Mouse (Mus musculus) intestine, embryonic 14.5 days (tissue): ENCODE measurements at regions not wholly inside any gene's neighbourhood (a gene's known extent, or its start where the extent isn't known, plus 50 kb on each side); places are given as distances from the start of the nearest gene placed in this dataset.

Experiments used
- ATAC-seq: fragments of 200-750 bp; cut with Nextera tagmentation; replicated peaks from 2 replicates; pipeline ENCODE4 v1.8.0; 2017; ENCODE audit warnings: low read depth, moderate number of reproducible peaks, moderate TSS enrichment, moderate library complexity; ENCODE audit not compliant: low FRiP score, low TSS enrichment
- DNase-seq: peaks from one replicate; pipeline ENCODE4 v3.0.0-alpha.2; 2018; ENCODE audit warnings: low spot score
- H3K27ac ChIP-seq: fragments of 300-500 bp; sonication (generic); 2 replicates; pipeline ENCODE4 v1.5.1; 2014; ENCODE audit warnings: low read depth, mild to moderate bottlenecking, control low read depth
- H3K27me3 ChIP-seq: fragments of 300-500 bp; sonication (generic); replicated peaks from 2 replicates; pipeline ENCODE4 v1.6.1; 2014; ENCODE audit warnings: low read length, control low read depth; ENCODE audit not compliant: control insufficient read depth, insufficient read depth
- H3K36me3 ChIP-seq: fragments of 300-500 bp; sonication (generic); 2 replicates; pipeline ENCODE4 v1.6.1; 2014; ENCODE audit warnings: low read length, control low read depth; ENCODE audit not compliant: control insufficient read depth, insufficient read depth
- H3K4me1 ChIP-seq: fragments of 300-500 bp; sonication (generic); replicated peaks from 2 replicates; pipeline ENCODE4 v1.6.1; 2014; ENCODE audit warnings: low read length, control low read depth, mixed read lengths; ENCODE audit not compliant: control insufficient read depth, insufficient read depth
- H3K4me2 ChIP-seq: fragments of 300-500 bp; sonication (generic); 2 replicates; pipeline ENCODE4 v1.6.1; 2014; ENCODE audit warnings: low read length
- H3K4me3 ChIP-seq: fragments of 300-500 bp; sonication (generic); 2 replicates; pipeline ENCODE4 v1.5.1; 2014; ENCODE audit warnings: low read depth, low read length, control low read depth, mixed read lengths
- H3K9ac ChIP-seq: fragments of 300-500 bp; sonication (generic); 2 replicates; pipeline ENCODE4 v1.6.1; 2014; ENCODE audit warnings: mild to moderate bottlenecking, low read length
- H3K9me3 ChIP-seq: fragments of 300-500 bp; sonication (generic); 2 replicates; pipeline ENCODE4 v1.6.1; 2016; ENCODE audit warnings: low read length, control low read depth; ENCODE audit not compliant: control insufficient read depth
- WGBS: fragments of 180-500 bp; shearing (Covaris S2); extraction: QIAGEN DNeasy Blood & Tissue Kit; methylation state at CpG from one replicate; pipeline ENCODE4 v1.1.7; 2014; 5-methylcytosine and 5-hydroxymethylcytosine counted together

DNA sequence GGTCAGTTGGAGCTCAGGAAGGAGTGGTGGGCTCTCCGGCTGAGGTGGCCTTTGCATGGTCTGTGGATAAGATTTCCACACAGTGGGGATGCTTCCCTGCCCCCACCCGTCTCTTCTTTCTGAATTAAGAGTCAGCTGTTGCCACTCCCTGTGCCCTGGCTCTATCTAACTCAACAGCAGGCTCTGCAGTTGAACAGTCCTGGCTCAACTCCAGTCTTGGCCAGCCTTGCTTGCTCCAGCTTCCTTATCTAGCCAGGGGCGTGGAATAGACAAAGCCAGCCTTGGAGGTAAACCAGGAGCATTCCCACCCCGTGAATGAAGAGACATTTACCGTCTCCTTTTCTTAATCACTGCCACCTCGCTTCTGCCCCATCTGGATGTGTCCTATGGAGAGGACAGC lies 89.7 kb downstream of the Mn1 start:
- no peak overlapping the region for H3K4me3 ChIP-seq
- H3K27ac ChIP-seq, result no peak overlapping the region
- no peak overlapping the region for H3K4me2 ChIP-seq
- no peak for ATAC-seq
- H3K9me3 ChIP-seq, result no peaks in the 10 kb centered on the region
- 48% methylated on average over 6 of the region's 6 CpGs for WGBS
- H3K36me3 ChIP-seq, result no peaks in the 10 kb centered on the region
- no peak for DNase-seq
- no peaks in the 10 kb centered on the region for H3K27me3 ChIP-seq
- no peak overlapping the region for H3K9ac ChIP-seq
- H3K4me1 ChIP-seq, result peaks cover 13% of the 10 kb centered on the region

GRCm38 (mm10) chr5:111507332-111507731 lies 90.2 kb downstream of the Mn1 start:
- Histone ChIP-seq H3K4me1 (peaks cover 13% of the 10 kb centered on the region), H3K9me3 (no peaks in the 10 kb centered on the region), H3K36me3 (no peaks in the 10 kb centered on the region), H3K27me3 (no peaks in the 10 kb centered on the region), H3K4me3 (no peak overlapping the region), H3K27ac (no peak overlapping the region), H3K4me2 (no peak overlapping the region), H3K9ac (no peak overlapping the region)
- DNase-seq (no peak), ATAC-seq (no peak)
- WGBS, result 95% methylated on average over 2 of the region's 2 CpGs

DNA sequence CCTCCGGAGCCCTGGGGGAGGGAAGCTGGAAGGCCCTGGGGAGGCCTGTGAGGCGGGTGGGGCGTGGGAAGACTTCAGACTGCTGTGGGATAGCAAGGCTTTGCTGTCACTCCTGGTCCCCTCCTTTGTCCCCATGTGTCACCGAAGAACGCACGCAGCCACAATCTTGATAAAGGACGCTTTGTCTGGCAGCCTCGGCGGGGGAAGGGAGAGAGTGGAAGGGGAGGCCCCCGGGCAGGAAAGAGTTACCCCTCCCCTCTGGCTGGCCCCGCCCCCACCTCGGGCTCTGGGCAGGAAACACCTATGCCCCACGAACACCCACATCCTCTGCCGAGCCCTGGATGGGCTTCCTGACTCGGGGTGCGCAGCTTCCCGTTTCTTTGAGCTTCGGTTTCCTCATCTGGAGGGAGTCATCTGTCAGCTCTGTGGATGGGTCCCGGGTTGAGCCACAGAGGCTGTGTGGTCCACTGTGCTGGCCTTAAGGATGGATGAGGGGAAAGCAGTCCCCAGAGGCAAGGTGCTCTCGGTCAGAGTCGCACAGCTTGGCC lies 91.9 kb downstream of the Mn1 start:
- Histone ChIP-seq H3K9me3 (no peaks in the 10 kb centered on the region), H3K27ac (no peak overlapping the region), H3K36me3 (no peaks in the 10 kb centered on the region), H3K4me3 (peak overlapping the region; percentile 22), H3K9ac (0 out of 2 replicates have a peak overlapping the region, but pooled peaks have one; percentile 6), H3K4me1 (peaks cover 13% of the 10 kb centered on the region), H3K27me3 (no peaks in the 10 kb centered on the region), H3K4me2 (peak overlapping the region; percentile 42)
- DNase-seq, result peak; percentile 79
- peak; percentile 66 for ATAC-seq
- WGBS, result 2% methylated on average over 21 of the region's 21 CpGs

- 9% methylated on average over 9 of the region's 9 CpGs for WGBS
- Histone ChIP-seq H3K4me2 (peak overlapping the region; percentile 42), H3K27ac (no peak overlapping the region), H3K4me1 (peaks cover 13% of the 10 kb centered on the region), H3K9me3 (no peaks in the 10 kb centered on the region), H3K4me3 (peak overlapping the region; percentile 22), H3K9ac (no peak overlapping the region), H3K36me3 (no peaks in the 10 kb centered on the region), H3K27me3 (no peaks in the 10 kb centered on the region)
- no peak for DNase-seq
- ATAC-seq, result peak; percentile 20; the same call in 1 of the 2 replicates
Observed at GRCm38 (mm10) chr5:111509575-111510057, 92.5 kb downstream of the Mn1 start.

- H3K27ac ChIP-seq, result no peak overlapping the region
- H3K4me3 ChIP-seq, result no peak overlapping the region
- H3K27me3 ChIP-seq, result no peaks in the 10 kb centered on the region
- DNase-seq (no peak), ATAC-seq (no peak)
- WGBS, result 72% methylated on average over 5 of the region's 5 CpGs
- H3K9ac ChIP-seq, result no peak overlapping the region
- H3K4me2 ChIP-seq, result no peak overlapping the region
- peaks cover 13% of the 10 kb centered on the region for H3K4me1 ChIP-seq
- no peaks in the 10 kb centered on the region for H3K9me3 ChIP-seq
- H3K36me3 ChIP-seq, result no peaks in the 10 kb centered on the region
Observed at GRCm38 (mm10) chr5:111510183-111510878, 93.2 kb downstream of the Mn1 start.

GRCm38 (mm10) chr5:111510879-111511231 lies 93.7 kb downstream of the Mn1 start:
- H3K4me1 ChIP-seq, result peaks cover 13% of the 10 kb centered on the region
- H3K4me3 ChIP-seq, result no peak overlapping the region
- no peaks in the 10 kb centered on the region for H3K27me3 ChIP-seq
- H3K9me3 ChIP-seq, result no peaks in the 10 kb centered on the region
- no peak for ATAC-seq
- WGBS, result 75% methylated on average over 6 of the region's 6 CpGs
- no peaks in the 10 kb centered on the region for H3K36me3 ChIP-seq
- H3K27ac ChIP-seq, result no peak overlapping the region
- H3K4me2 ChIP-seq, result no peak overlapping the region
- no peak overlapping the region for H3K9ac ChIP-seq
- DNase-seq, result no peak

- Histone ChIP-seq H3K27ac (no peak overlapping the region), H3K4me1 (peaks cover 6% of the 10 kb centered on the region), H3K9me3 (no peaks in the 10 kb centered on the region), H3K4me2 (no peak overlapping the region), H3K9ac (no peak overlapping the region), H3K27me3 (no peaks in the 10 kb centered on the region), H3K4me3 (no peak overlapping the region), H3K36me3 (no peaks in the 10 kb centered on the region)
- no peak for DNase-seq
- 24% methylated on average over 10 of the region's 10 CpGs for WGBS
- no peak for ATAC-seq
Observed at GRCm38 (mm10) chr5:111511982-111512381, 94.8 kb downstream of the Mn1 start.

- H3K9ac ChIP-seq, result no peak overlapping the region
- H3K36me3 ChIP-seq, result no peaks in the 10 kb centered on the region
- no peak overlapping the region for H3K4me2 ChIP-seq
- no peak overlapping the region for H3K27ac ChIP-seq
- no peaks in the 10 kb centered on the region for H3K4me1 ChIP-seq
- ATAC-seq (no peak), DNase-seq (no peak)
- 79% methylated on average over 6 of the region's 6 CpGs for WGBS
- no peaks in the 10 kb centered on the region for H3K9me3 ChIP-seq
- H3K27me3 ChIP-seq, result no peaks in the 10 kb centered on the region
- H3K4me3 ChIP-seq, result no peak overlapping the region
Observed at GRCm38 (mm10) chr5:111513976-111514375, 96.8 kb downstream of the Mn1 start.

GRCm38 (mm10) chr5:111519059-111519458 lies 101.9 kb downstream of the Mn1 start:
- DNase-seq (no peak), ATAC-seq (no peak)
- Histone ChIP-seq H3K9me3 (no peaks in the 10 kb centered on the region), H3K4me1 (peaks cover 12% of the 10 kb centered on the region; the same call in 1 of the 2 replicates), H3K9ac (no peak overlapping the region), H3K27ac (no peak overlapping the region), H3K4me3 (no peak overlapping the region), H3K4me2 (no peak overlapping the region), H3K36me3 (no peaks in the 10 kb centered on the region), H3K27me3 (no peaks in the 10 kb centered on the region)
- 65% methylated on average over 3 of the region's 3 CpGs for WGBS
